Mouse (Mus musculus) midbrain, embryonic 11.5 days (tissue): ENCODE results near the gene Mthfd2l. TPM values are rescaled to one million over a fixed set of nuclear protein-coding genes. Genes with fewer than 3 reads are reported as not detected.

ENCODE experiments used
- ATAC-seq: fragments of 200-750 bp; cut with Nextera tagmentation; 2 replicates; pipeline ENCODE4 v1.8.0; 2017; ENCODE audit warnings: moderate TSS enrichment, moderate library complexity; ENCODE audit not compliant: low FRiP score
- DNase-seq: peaks from one replicate; pipeline ENCODE4 v3.0.0; 2015; ENCODE audit warnings: low spot score; ENCODE audit errors: missing footprints
- H3K27ac ChIP-seq: fragments of 300-500 bp; sonication (generic); 2 replicates; pipeline ENCODE4 v1.5.1; 2014; ENCODE audit warnings: low read depth, low read length
- H3K27me3 ChIP-seq: fragments of 300-500 bp; sonication (generic); 2 replicates; pipeline ENCODE4 v1.6.1; 2014; ENCODE audit warnings: mild to moderate bottlenecking, low read length, moderate library complexity, mixed read lengths; ENCODE audit not compliant: control insufficient read depth, insufficient read depth
- H3K36me3 ChIP-seq: fragments of 300-500 bp; sonication (generic); 2 replicates; pipeline ENCODE4 v1.6.1; 2014; ENCODE audit warnings: mild to moderate bottlenecking, low read length, moderate library complexity, mixed read lengths; ENCODE audit not compliant: control insufficient read depth, insufficient read depth
- H3K4me1 ChIP-seq: fragments of 300-500 bp; sonication (generic); 2 replicates; pipeline ENCODE4 v1.6.1; 2014; ENCODE audit warnings: low read length; ENCODE audit not compliant: control insufficient read depth, insufficient read depth
- H3K4me2 ChIP-seq: fragments of 300-500 bp; sonication (generic); 2 replicates; pipeline ENCODE4 v1.6.1; 2014; ENCODE audit warnings: mild to moderate bottlenecking, moderate library complexity
- H3K4me3 ChIP-seq: fragments of 300-500 bp; sonication (generic); 2 replicates; pipeline ENCODE4 v1.5.1; 2014; ENCODE audit warnings: low read depth, low read length
- H3K9ac ChIP-seq: fragments of 300-500 bp; sonication (generic); 2 replicates; pipeline ENCODE4 v1.6.1; 2014; ENCODE audit warnings: low read length
- H3K9me3 ChIP-seq: fragments of 300-500 bp; sonication (generic); 2 replicates; pipeline ENCODE4 v1.6.1; 2016; ENCODE audit warnings: low read length; ENCODE audit not compliant: control insufficient read depth
- WGBS: fragments of 180-500 bp; shearing (Covaris S2); extraction: QIAGEN DNeasy Blood & Tissue Kit; methylation state at CpG from one replicate; pipeline ENCODE4 v1.1.7; 2014; 5-methylcytosine and 5-hydroxymethylcytosine counted together
- polyA plus RNA-seq: library from polyadenylated mRNA; unstranded; fragments of >200 nt; fragmentation: Nextera tagmentation; extraction: Ambion mirVana; gene quantifications from 2 replicates; pipeline ENCODE4 v1.2.1, GENCODE M21; 2014

The Mthfd2l gene
- polyA plus RNA-seq, 1 experiment from 2014 or later = 105 TPM

GRCm38 (mm10) chr5:90965386-90965785 lies 34.5 kb downstream of the Mthfd2l start:
- no peaks in the 10 kb centered on the region for H3K36me3 ChIP-seq
- no peak for ATAC-seq
- DNase-seq = no peak
- no peak overlapping the region for H3K4me2 ChIP-seq
- no peak overlapping the region for H3K9ac ChIP-seq
- H3K4me3 ChIP-seq = no peak overlapping the region
- no peaks in the 10 kb centered on the region for H3K4me1 ChIP-seq
- 73% methylated on average over 4 of the region's 4 CpGs for WGBS
- H3K27ac ChIP-seq = no peak overlapping the region
- H3K27me3 ChIP-seq = no peaks in the 10 kb centered on the region
- no peaks in the 10 kb centered on the region for H3K9me3 ChIP-seq

GRCm38 (mm10) chr5:90977244-90977643 lies 46.3 kb downstream of the Mthfd2l start:
- H3K27me3 ChIP-seq = no peaks in the 10 kb centered on the region
- H3K4me1 ChIP-seq = no peaks in the 10 kb centered on the region
- H3K4me3 ChIP-seq = no peak overlapping the region
- H3K9ac ChIP-seq = no peak overlapping the region
- H3K27ac ChIP-seq = no peak overlapping the region
- WGBS = 89% methylated on average over 4 of the region's 4 CpGs
- no peaks in the 10 kb centered on the region for H3K36me3 ChIP-seq
- no peaks in the 10 kb centered on the region for H3K9me3 ChIP-seq
- DNase-seq = peak; percentile 83
- ATAC-seq = 0 out of 2 replicates have a peak, but pooled peaks have one; percentile 66
- no peak overlapping the region for H3K4me2 ChIP-seq

- DNase-seq = no peak
- no peak overlapping the region for H3K4me3 ChIP-seq
Measured at GRCm38 (mm10) chr5:90980297-90980696, 49.4 kb downstream of the Mthfd2l start.

GRCm38 (mm10) chr5:90987605-90988004 lies 56.7 kb downstream of the Mthfd2l start:
- no peaks in the 10 kb centered on the region for H3K4me1 ChIP-seq
- H3K9me3 ChIP-seq = no peaks in the 10 kb centered on the region
- ATAC-seq (no peak; the same call in 1 of the 2 replicates), DNase-seq (no peak)
- H3K4me2 ChIP-seq = no peak overlapping the region
- no peak overlapping the region for H3K27ac ChIP-seq
- H3K4me3 ChIP-seq = no peak overlapping the region
- no peak overlapping the region for H3K9ac ChIP-seq
- no peaks in the 10 kb centered on the region for H3K27me3 ChIP-seq
- 77% methylated on average over 5 of the region's 5 CpGs for whole genome bisulfite sequencing
- no peaks in the 10 kb centered on the region; the same call in 1 of the 2 replicates for H3K36me3 ChIP-seq

More at GRCm38 (mm10) chr5:90980297-90980696, 49.4 kb downstream of the Mthfd2l start:
- H3K36me3 ChIP-seq = no peaks in the 10 kb centered on the region; the same call in 1 of the 2 replicates
- H3K27ac ChIP-seq = no peak overlapping the region
- ATAC-seq = no peak
- 92% methylated on average over 7 of the region's 7 CpGs for WGBS
- no peak overlapping the region for H3K9ac ChIP-seq
- no peaks in the 10 kb centered on the region for H3K4me1 ChIP-seq
- no peaks in the 10 kb centered on the region for H3K27me3 ChIP-seq
- H3K4me2 ChIP-seq = no peak overlapping the region
- no peaks in the 10 kb centered on the region for H3K9me3 ChIP-seq

GRCm38 (mm10) chr5:90988149-90988548 lies 57.2 kb downstream of the Mthfd2l start:
- H3K4me2 ChIP-seq = no peak overlapping the region
- ATAC-seq (no peak), DNase-seq (no peak)
- no peak overlapping the region for H3K9ac ChIP-seq
- 72% methylated on average over 3 of the region's 3 CpGs for WGBS
- no peaks in the 10 kb centered on the region; the same call in 1 of the 2 replicates for H3K36me3 ChIP-seq
- no peaks in the 10 kb centered on the region for H3K9me3 ChIP-seq
- no peaks in the 10 kb centered on the region for H3K27me3 ChIP-seq
- no peak overlapping the region for H3K4me3 ChIP-seq
- no peak overlapping the region for H3K27ac ChIP-seq
- no peaks in the 10 kb centered on the region for H3K4me1 ChIP-seq

DNA sequence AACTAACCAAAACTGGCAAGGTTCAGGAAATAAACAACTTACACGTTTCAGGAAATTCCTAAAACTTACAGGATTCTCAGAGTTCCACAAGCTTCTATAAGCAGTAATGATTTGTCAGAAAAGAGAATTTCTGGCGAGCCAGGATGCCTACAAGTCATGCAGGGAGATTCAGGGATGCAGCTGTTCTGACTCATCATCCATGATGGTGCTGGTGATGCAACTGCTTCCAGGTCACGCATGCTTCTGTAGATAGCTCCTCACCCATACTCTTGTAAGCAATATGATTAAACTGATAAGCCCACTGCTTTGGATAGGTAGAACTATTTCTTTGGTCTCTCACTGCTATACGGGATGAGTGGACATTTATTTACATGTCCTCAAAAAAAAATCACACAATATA lies 57.7 kb downstream of the Mthfd2l start:
- H3K9ac ChIP-seq = no peak overlapping the region
- WGBS = 90% methylated on average over 4 of the region's 4 CpGs
- ATAC-seq (no peak), DNase-seq (no peak)
- no peaks in the 10 kb centered on the region for H3K4me1 ChIP-seq
- no peak overlapping the region for H3K4me3 ChIP-seq
- H3K4me2 ChIP-seq = no peak overlapping the region
- H3K9me3 ChIP-seq = no peaks in the 10 kb centered on the region
- no peaks in the 10 kb centered on the region; the same call in 1 of the 2 replicates for H3K36me3 ChIP-seq
- no peak overlapping the region for H3K27ac ChIP-seq
- H3K27me3 ChIP-seq = no peaks in the 10 kb centered on the region

GRCm38 (mm10) chr5:90999942-91000341 lies 69.0 kb downstream of the Mthfd2l start:
- Histone ChIP-seq H3K27me3 (no peaks in the 10 kb centered on the region), H3K9me3 (no peaks in the 10 kb centered on the region), H3K27ac (no peak overlapping the region), H3K36me3 (no peaks in the 10 kb centered on the region), H3K4me2 (no peak overlapping the region), H3K4me3 (no peak overlapping the region), H3K4me1 (no peaks in the 10 kb centered on the region), H3K9ac (no peak overlapping the region)
- WGBS = 91% methylated on average over 8 of the region's 8 CpGs
- ATAC-seq (no peak), DNase-seq (no peak)

GRCm38 (mm10) chr5:91015216-91015615 lies 84.3 kb downstream of the Mthfd2l start:
- Histone ChIP-seq H3K9ac (no peak overlapping the region), H3K4me1 (no peaks in the 10 kb centered on the region), H3K4me2 (no peak overlapping the region), H3K36me3 (no peaks in the 10 kb centered on the region), H3K27me3 (no peaks in the 10 kb centered on the region), H3K27ac (no peak overlapping the region), H3K9me3 (no peaks in the 10 kb centered on the region), H3K4me3 (no peak overlapping the region)
- ATAC-seq (no peak), DNase-seq (no peak)
- 91% methylated on average over 10 of the region's 10 CpGs for WGBS

DNA sequence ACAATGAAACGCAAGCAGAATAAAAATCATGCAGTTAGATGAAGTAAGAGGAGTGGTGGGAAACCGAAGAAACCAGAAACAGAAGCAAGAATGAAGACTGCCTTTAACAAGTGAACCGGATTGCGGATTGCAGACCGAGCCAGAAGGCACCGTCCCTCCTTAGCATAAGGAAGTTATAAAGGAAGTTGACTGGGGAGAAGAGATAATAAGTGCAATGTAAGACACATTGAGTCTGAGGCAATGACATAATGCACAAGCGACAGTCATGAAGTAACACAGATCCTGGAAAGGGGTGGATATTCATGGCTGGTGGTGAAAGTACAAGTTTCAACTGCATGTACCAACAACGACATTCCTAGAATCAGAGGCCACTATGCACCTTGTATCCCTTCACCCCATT lies 92.2 kb downstream of the Mthfd2l start:
- Histone ChIP-seq H3K27ac (no peak overlapping the region), H3K4me1 (no peaks in the 10 kb centered on the region), H3K9me3 (no peaks in the 10 kb centered on the region), H3K9ac (no peak overlapping the region), H3K4me3 (no peak overlapping the region), H3K4me2 (no peak overlapping the region), H3K27me3 (no peaks in the 10 kb centered on the region), H3K36me3 (no peaks in the 10 kb centered on the region)
- WGBS = 93% methylated on average over 8 of the region's 8 CpGs
- ATAC-seq = no peak
- no peak for DNase-seq
